Mouse (Mus musculus): ENCODE measurements around the gene Timeless. TPM values are rescaled to one million over a fixed set of nuclear protein-coding genes. Genes with fewer than 3 reads are reported as not detected.
A peak's percentile ranks its signal among the peaks of the same experiment; 100 is the strongest.

The Timeless gene
- 8.6 and 10.6 TPM in 2 replicates for polyA plus RNA-seq (2015; fragmentation: Nextera tagmentation; extraction: Ambion mirVana)

DNA sequence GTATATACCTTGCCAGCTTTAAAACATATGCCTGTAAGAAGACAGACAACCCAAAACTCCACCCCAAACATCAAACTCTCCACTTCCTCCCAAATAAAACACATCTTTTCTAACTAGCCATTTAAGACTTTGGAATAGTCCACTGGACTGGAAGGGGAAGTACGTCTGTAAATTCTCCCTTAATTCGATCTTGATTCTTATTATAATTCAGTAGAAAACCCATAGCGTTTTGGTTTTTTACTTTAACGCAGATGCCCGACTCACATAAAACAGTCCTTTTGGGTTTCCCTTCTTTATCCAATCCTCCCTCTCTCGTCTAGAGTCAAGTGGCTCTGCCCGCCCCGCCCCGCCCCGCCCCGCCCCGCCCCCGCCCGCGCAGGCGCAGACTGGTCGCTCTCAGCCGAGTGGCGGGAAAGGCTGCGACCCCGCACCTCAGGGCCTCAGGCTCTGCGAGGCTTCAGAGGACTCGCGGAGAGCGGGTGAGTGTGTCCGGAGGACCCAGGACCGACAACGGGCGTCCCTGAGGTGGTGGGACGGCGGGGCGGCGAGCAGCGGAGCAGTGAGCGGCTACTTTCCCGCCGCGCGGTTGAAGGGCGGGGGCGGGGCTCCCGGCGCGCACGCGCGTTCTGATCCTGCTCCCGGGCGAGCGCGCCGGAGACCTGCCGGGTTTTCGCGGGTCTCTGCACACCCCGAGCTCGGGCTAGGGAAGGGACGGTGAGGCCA, at the start of gene Timeless:
Gene Timeless, plus strand, starts transcription at position 369 of the 723 bp plus-strand sequence.
- under 1% methylated on average over 58 of the region's 58 CpGs for WGBS
- ATAC-seq: peak; percentile 89
- peak within 1 kb of the TSS; percentile 67 for H3K9ac ChIP-seq (ENCODE audit: low read depth, low read length)

DNA sequence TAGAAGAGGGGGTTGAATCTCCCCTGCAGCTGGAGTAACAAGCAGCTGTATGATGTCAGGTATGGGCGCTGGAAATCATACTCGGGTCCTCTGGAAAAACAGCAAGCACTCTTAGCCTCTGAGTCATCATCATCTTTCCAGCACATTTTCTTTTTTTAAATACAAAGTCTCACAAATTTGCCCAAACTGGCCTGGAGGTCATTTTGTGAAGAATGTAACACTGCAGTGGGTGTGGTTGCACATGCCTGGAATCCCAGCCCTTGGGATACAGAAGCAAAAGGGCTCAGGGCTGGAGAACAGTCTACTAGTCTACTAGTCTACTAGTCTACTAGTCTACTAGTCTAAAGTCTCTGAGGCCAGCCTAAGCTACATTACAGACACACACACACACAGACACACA, 47.6 kb upstream of the Timeless start:
- ATAC-seq: no peak
- Histone ChIP-seq H3K4me3 (ENCODE audit: low read depth, low read length) (no peak overlapping the region), H3K27me3 (replicated peaks; ENCODE audit: control insufficient read depth, insufficient read depth, low read length) (no peaks in the 10 kb centered on the region), H3K4me2 (replicated peaks; ENCODE audit: low read depth) (no peak overlapping the region), H3K9ac (ENCODE audit: low read depth, low read length) (no peak overlapping the region), H3K27ac (ENCODE audit: low read depth, low read length) (no peak overlapping the region), H3K4me1 (replicated peaks; ENCODE audit: control insufficient read depth, insufficient read depth, low read length) (no peaks in the 10 kb centered on the region), H3K9me3 (ENCODE audit: control insufficient read depth) (no peaks in the 10 kb centered on the region), H3K36me3 (ENCODE audit: control insufficient read depth, insufficient read depth) (no peaks in the 10 kb centered on the region)
- no peak for TF ChIP-seq CTCF (IDR thresholded peaks at IDR 0.05; ENCODE audit: low read depth)
- 87% methylated on average over 2 of the region's 2 CpGs for WGBS

More for the DNA sequence above, at the start of gene Timeless:
- TF ChIP-seq CTCF (IDR thresholded peaks at IDR 0.05; ENCODE audit: low read depth): no peak
- Histone ChIP-seq H3K27me3 (replicated peaks; ENCODE audit: control insufficient read depth, insufficient read depth, low read length) (no peaks in the 10 kb centered on the region), H3K36me3 (ENCODE audit: control insufficient read depth, insufficient read depth) (no peaks in the 10 kb centered on the region), H3K4me1 (replicated peaks; ENCODE audit: control insufficient read depth, insufficient read depth, low read length) (no peaks in the 10 kb centered on the region), H3K9me3 (ENCODE audit: control insufficient read depth) (no peaks in the 10 kb centered on the region), H3K4me2 (replicated peaks; ENCODE audit: low read depth) (peak within 1 kb of the TSS; percentile 95), H3K4me3 (ENCODE audit: low read depth, low read length) (peak within 1 kb of the TSS; percentile 86), H3K27ac (ENCODE audit: low read depth, low read length) (peak within 1 kb of the TSS; percentile 79)

DNA sequence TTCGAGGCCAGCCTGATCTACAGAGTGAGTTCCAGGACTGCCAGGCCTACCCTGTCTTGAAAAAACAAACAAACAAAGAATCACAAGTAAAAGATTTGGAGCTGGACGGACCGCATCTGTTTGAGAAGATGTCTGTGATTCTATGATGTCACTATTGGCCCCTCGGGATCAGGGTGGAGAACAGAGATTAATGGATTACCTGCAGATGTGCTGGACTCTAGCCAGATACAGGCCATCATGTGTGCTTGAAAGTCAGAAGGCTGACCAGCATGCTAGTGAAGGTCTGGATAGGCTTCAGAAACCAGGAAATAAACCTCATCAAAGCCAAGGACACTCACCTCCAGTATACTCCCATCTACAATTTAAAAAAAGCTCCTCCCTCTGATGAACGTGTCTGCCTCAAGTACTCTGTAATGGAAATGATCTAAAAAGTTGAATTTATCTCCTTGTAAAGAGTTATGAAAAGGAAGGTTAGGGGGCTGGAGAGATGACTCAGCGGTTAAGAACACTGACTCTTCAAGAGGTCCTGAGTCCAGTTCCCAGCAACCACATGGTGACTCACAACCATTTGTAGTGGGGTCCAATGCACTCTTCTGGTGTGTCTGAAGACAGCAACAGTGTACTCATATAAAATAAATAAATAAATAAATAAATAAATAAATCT, 46.5 kb upstream of the Timeless start:
- no peak overlapping the region for H3K4me3 ChIP-seq (ENCODE audit: low read depth, low read length)
- no peak overlapping the region for H3K9ac ChIP-seq (ENCODE audit: low read depth, low read length)
- H3K4me1 ChIP-seq (replicated peaks; ENCODE audit: control insufficient read depth, insufficient read depth, low read length): no peaks in the 10 kb centered on the region
- no peaks in the 10 kb centered on the region for H3K9me3 ChIP-seq (ENCODE audit: control insufficient read depth)
- H3K27ac ChIP-seq (ENCODE audit: low read depth, low read length): no peak overlapping the region
- H3K27me3 ChIP-seq (replicated peaks; ENCODE audit: control insufficient read depth, insufficient read depth, low read length): no peaks in the 10 kb centered on the region
- no peak for TF ChIP-seq CTCF (IDR thresholded peaks at IDR 0.05; ENCODE audit: low read depth)
- no peak overlapping the region for H3K4me2 ChIP-seq (replicated peaks; ENCODE audit: low read depth)
- H3K36me3 ChIP-seq (ENCODE audit: control insufficient read depth, insufficient read depth): no peaks in the 10 kb centered on the region
- ATAC-seq: 0 out of 2 replicates have a peak, but pooled peaks have one; percentile 11
- WGBS: 71% methylated on average over 6 of the region's 6 CpGs

DNA sequence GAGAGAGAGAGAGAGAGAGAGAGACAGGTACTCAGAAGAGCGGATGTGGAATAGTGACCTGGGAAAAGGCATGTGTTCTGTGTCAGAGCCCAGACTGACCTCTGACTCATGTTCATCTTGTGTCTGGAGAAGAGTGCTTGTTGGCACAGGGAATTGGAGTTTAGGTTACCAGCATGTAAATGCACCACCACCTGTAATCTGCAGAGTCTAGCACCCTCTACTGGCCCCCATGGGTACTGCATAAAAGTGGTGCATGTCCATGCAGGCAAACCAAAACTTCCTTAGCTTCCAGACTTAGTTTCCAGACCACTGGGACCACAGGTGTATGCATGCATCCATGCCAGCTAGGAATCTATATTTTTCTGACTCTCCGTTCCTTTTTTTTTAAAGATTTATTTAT, 45.9 kb upstream of the Timeless start:
- no peak overlapping the region for H3K27ac ChIP-seq (ENCODE audit: low read depth, low read length)
- TF ChIP-seq CTCF (IDR thresholded peaks at IDR 0.05; ENCODE audit: low read depth): peak; percentile 99
- no peak overlapping the region for H3K9ac ChIP-seq (ENCODE audit: low read depth, low read length)
- H3K27me3 ChIP-seq (replicated peaks; ENCODE audit: control insufficient read depth, insufficient read depth, low read length): no peaks in the 10 kb centered on the region
- no peak overlapping the region for H3K4me2 ChIP-seq (replicated peaks; ENCODE audit: low read depth)
- H3K36me3 ChIP-seq (ENCODE audit: control insufficient read depth, insufficient read depth): no peaks in the 10 kb centered on the region
- 35% methylated on average over 2 of the region's 2 CpGs for WGBS
- ATAC-seq: peak; percentile 75
- H3K4me3 ChIP-seq (ENCODE audit: low read depth, low read length): no peak overlapping the region
- no peaks in the 10 kb centered on the region for H3K9me3 ChIP-seq (ENCODE audit: control insufficient read depth)
- no peaks in the 10 kb centered on the region for H3K4me1 ChIP-seq (replicated peaks; ENCODE audit: control insufficient read depth, insufficient read depth, low read length)

DNA sequence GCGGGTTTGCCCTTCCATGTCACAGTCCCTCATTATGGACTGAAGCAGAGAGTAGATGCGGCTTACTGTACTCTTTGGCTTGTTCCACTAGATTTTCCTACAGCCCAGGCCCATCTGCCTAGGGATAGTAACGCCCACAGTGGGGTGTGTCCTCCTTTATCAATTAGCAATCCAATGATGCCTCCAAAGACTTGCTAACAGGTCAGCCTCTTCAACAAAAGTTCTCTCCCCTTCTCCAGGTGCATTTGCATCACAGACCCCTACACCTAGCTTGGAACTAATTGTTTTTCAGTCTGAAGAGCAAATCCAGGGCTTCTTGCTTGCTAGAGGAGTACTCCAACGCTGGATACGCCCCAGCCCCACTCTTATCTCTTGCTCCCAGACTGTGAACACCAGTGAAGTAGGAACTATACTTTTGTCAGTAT, 44.7 kb upstream of the Timeless start:
- no peak overlapping the region for H3K27ac ChIP-seq (ENCODE audit: low read depth, low read length)
- no peaks in the 10 kb centered on the region for H3K36me3 ChIP-seq (ENCODE audit: control insufficient read depth, insufficient read depth)
- no peaks in the 10 kb centered on the region for H3K27me3 ChIP-seq (replicated peaks; ENCODE audit: control insufficient read depth, insufficient read depth, low read length)
- no peak overlapping the region for H3K9ac ChIP-seq (ENCODE audit: low read depth, low read length)
- H3K4me1 ChIP-seq (replicated peaks; ENCODE audit: control insufficient read depth, insufficient read depth, low read length): no peaks in the 10 kb centered on the region
- ATAC-seq: no peak
- WGBS: 65% methylated on average over 5 of the region's 5 CpGs
- no peak for TF ChIP-seq CTCF (IDR thresholded peaks at IDR 0.05; ENCODE audit: low read depth)
- no peaks in the 10 kb centered on the region for H3K9me3 ChIP-seq (ENCODE audit: control insufficient read depth)
- no peak overlapping the region for H3K4me2 ChIP-seq (replicated peaks; ENCODE audit: low read depth)
- no peak overlapping the region for H3K4me3 ChIP-seq (ENCODE audit: low read depth, low read length)

- WGBS: 49% methylated on average over 2 of the region's 2 CpGs
- no peak for ATAC-seq
Observed at GRCm38 (mm10) chr10:128188242-128188877, 43.5 kb upstream of the Timeless start.

More at GRCm38 (mm10) chr10:128188242-128188877, 43.5 kb upstream of the Timeless start:
- Histone ChIP-seq H3K4me1 (replicated peaks; ENCODE audit: control insufficient read depth, insufficient read depth, low read length) (no peaks in the 10 kb centered on the region), H3K4me2 (replicated peaks; ENCODE audit: low read depth) (no peak overlapping the region), H3K36me3 (ENCODE audit: control insufficient read depth, insufficient read depth) (no peaks in the 10 kb centered on the region), H3K4me3 (ENCODE audit: low read depth, low read length) (no peak overlapping the region), H3K27ac (ENCODE audit: low read depth, low read length) (no peak overlapping the region), H3K9me3 (ENCODE audit: control insufficient read depth) (no peaks in the 10 kb centered on the region), H3K27me3 (replicated peaks; ENCODE audit: control insufficient read depth, insufficient read depth, low read length) (no peaks in the 10 kb centered on the region), H3K9ac (ENCODE audit: low read depth, low read length) (no peak overlapping the region)
- TF ChIP-seq CTCF (IDR thresholded peaks at IDR 0.05; ENCODE audit: low read depth): peak; percentile 81

Measured in intestine, postnatal 0 days (tissue).